Mouse (Mus musculus) c-Kit-negative CD71-positive TER-119-positive erythroid progenitor cells, embryonic 14.5 days (primary cell): ENCODE measurements around the gene Pde8a.

Source experiments
- DNase-seq: peaks from one replicate; pipeline ENCODE4 v3.0.0-alpha.2; 2013; ENCODE audit warnings: low read depth, low spot score

The Pde8a gene

GRCm38 (mm10) chr7:81261548-81261947, 48.2 kb downstream of the Pde8a start:
- no peak for DNase-seq

GRCm38 (mm10) chr7:81272908-81273307, 59.5 kb downstream of the Pde8a start:
- DNase-seq: no peak

GRCm38 (mm10) chr7:81278966-81279365, 65.6 kb downstream of the Pde8a start:
- no peak for DNase-seq

GRCm38 (mm10) chr7:81281240-81281639, 67.8 kb downstream of the Pde8a start:
- DNase-seq: no peak

GRCm38 (mm10) chr7:81286456-81286855, 73.1 kb downstream of the Pde8a start:
- no peak for DNase-seq

GRCm38 (mm10) chr7:81286946-81287345, 73.5 kb downstream of the Pde8a start:
- no peak for DNase-seq

- no peak for DNase-seq
These were observed 81.8 kb downstream of the Pde8a start for GRCm38 (mm10) chr7:81295169-81295568.

- DNase-seq: no peak
These were observed 84.8 kb downstream of the Pde8a start for GRCm38 (mm10) chr7:81298206-81298605.

GRCm38 (mm10) chr7:81301323-81301722, 87.9 kb downstream of the Pde8a start:
- DNase-seq: no peak

GRCm38 (mm10) chr7:81303682-81304081, 90.3 kb downstream of the Pde8a start:
- no peak for DNase-seq

GRCm38 (mm10) chr7:81304100-81304499, 90.7 kb downstream of the Pde8a start:
- DNase-seq: no peak

- no peak for DNase-seq
These were observed 91.3 kb downstream of the Pde8a start for GRCm38 (mm10) chr7:81304675-81305074.

GRCm38 (mm10) chr7:81307735-81308134, 94.3 kb downstream of the Pde8a start:
- DNase-seq: no peak

GRCm38 (mm10) chr7:81309247-81309646, 95.9 kb downstream of the Pde8a start:
- DNase-seq: no peak

GRCm38 (mm10) chr7:81311130-81311529, 97.7 kb downstream of the Pde8a start:
- DNase-seq: no peak

GRCm38 (mm10) chr7:81311581-81311980, 98.2 kb downstream of the Pde8a start:
- DNase-seq: no peak

GRCm38 (mm10) chr7:81315583-81315982, 102.2 kb downstream of the Pde8a start:
- no peak for DNase-seq

GRCm38 (mm10) chr7:81319749-81320148, 106.4 kb downstream of the Pde8a start:
- no peak for DNase-seq

- DNase-seq: no peak
These were observed 108.4 kb downstream of the Pde8a start for GRCm38 (mm10) chr7:81321776-81322175.

GRCm38 (mm10) chr7:81326043-81326442, 112.6 kb downstream of the Pde8a start:
- no peak for DNase-seq

- no peak for DNase-seq
These were observed 113.5 kb downstream of the Pde8a start for GRCm38 (mm10) chr7:81326859-81327258.

GRCm38 (mm10) chr7:81327661-81328060, 114.3 kb downstream of the Pde8a start:
- no peak for DNase-seq

- no peak for DNase-seq
These were observed 117.4 kb downstream of the Pde8a start for GRCm38 (mm10) chr7:81330767-81331166.

GRCm38 (mm10) chr7:81331851-81332250, 118.5 kb downstream of the Pde8a start:
- no peak for DNase-seq
